Mouse (Mus musculus): ENCODE measurements at regions not wholly inside any gene's neighbourhood (a gene's known extent, or its start where the extent isn't known, plus 50 kb on each side); places are given as distances from the start of the nearest gene placed in this dataset.

DNA sequence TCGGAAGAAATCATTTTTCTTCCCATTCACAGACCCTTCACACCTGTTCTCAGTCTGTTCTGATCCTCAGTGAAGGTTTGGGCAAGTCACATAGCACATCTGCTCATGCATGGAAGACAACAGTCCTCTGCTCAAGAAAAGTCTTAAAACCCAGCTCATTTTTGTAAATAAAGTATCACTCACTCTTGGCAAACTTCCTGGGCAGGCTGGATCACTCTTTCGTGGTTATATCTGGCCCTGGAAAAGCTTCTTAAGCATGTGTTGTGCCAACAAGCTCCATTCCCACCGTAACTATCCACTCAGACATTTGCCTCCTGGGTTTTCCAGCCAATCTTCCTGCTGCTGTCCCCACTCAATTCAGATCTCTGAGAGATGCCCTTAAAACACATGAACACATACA lies 103.2 kb upstream of the Cep85l start:
- H3K9me3 ChIP-seq (ENCODE audit: low read length) = no peaks in the 10 kb centered on the region
- no peaks in the 10 kb centered on the region for H3K36me3 ChIP-seq (replicated peaks; ENCODE audit: insufficient read depth, low read length)
- ATAC-seq = no peak
- WGBS (ENCODE audit: insufficient replicate concordance) = 73% methylated on average over 3 of the region's 3 CpGs
- H3K4me3 ChIP-seq (ENCODE audit: low read depth, low read length) = no peak overlapping the region
- no peak overlapping the region for H3K9ac ChIP-seq (replicated peaks)
- H3K27me3 ChIP-seq (ENCODE audit: insufficient read depth, low read length) = no peaks in the 10 kb centered on the region
- H3K27ac ChIP-seq (ENCODE audit: low read depth) = no peak overlapping the region
- no peak for DNase-seq
- H3K4me1 ChIP-seq (ENCODE audit: insufficient read depth) = no peaks in the 10 kb centered on the region
- TF ChIP-seq EP300 (IDR thresholded peaks at IDR 0.05; ENCODE audit: low read depth) = no peak
- no peak for TF ChIP-seq CTCF (IDR thresholded peaks at IDR 0.05; ENCODE audit: low read depth)
- H3K4me2 ChIP-seq (ENCODE audit: low read depth, low read length) = no peak overlapping the region

- 57% methylated on average over 3 of the region's 3 CpGs for WGBS (ENCODE audit: insufficient replicate concordance)
- no peak overlapping the region for H3K9ac ChIP-seq (replicated peaks)
- no peak for ATAC-seq
Measured at GRCm38 (mm10) chr10:53470200-53470599, 90.5 kb upstream of the Cep85l start.

GRCm38 (mm10) chr10:53469611-53470010 lies 89.9 kb upstream of the Cep85l start:
- no peak for DNase-seq

More at GRCm38 (mm10) chr10:53470200-53470599, 90.5 kb upstream of the Cep85l start:
- no peak for DNase-seq
- Histone ChIP-seq H3K4me3 (ENCODE audit: low read depth, low read length) (no peak overlapping the region), H3K4me2 (ENCODE audit: low read depth, low read length) (no peak overlapping the region), H3K4me1 (ENCODE audit: insufficient read depth) (no peaks in the 10 kb centered on the region), H3K27ac (ENCODE audit: low read depth) (no peak overlapping the region), H3K27me3 (ENCODE audit: insufficient read depth, low read length) (no peaks in the 10 kb centered on the region), H3K9me3 (ENCODE audit: low read length) (peaks cover 9% of the 10 kb centered on the region), H3K36me3 (replicated peaks; ENCODE audit: insufficient read depth, low read length) (no peaks in the 10 kb centered on the region)
- TF ChIP-seq CTCF (IDR thresholded peaks at IDR 0.05; ENCODE audit: low read depth) = no peak
- no peak for TF ChIP-seq EP300 (IDR thresholded peaks at IDR 0.05; ENCODE audit: low read depth)

GRCm38 (mm10) chr10:53468293-53468545 lies 88.5 kb upstream of the Cep85l start:
- DNase-seq = no peak
- Histone ChIP-seq H3K9me3 (ENCODE audit: low read length) (peaks cover 5% of the 10 kb centered on the region), H3K36me3 (replicated peaks; ENCODE audit: insufficient read depth, low read length) (no peaks in the 10 kb centered on the region), H3K4me3 (ENCODE audit: low read depth, low read length) (no peak overlapping the region), H3K27ac (ENCODE audit: low read depth) (no peak overlapping the region), H3K4me1 (ENCODE audit: insufficient read depth) (no peaks in the 10 kb centered on the region), H3K27me3 (ENCODE audit: insufficient read depth, low read length) (no peaks in the 10 kb centered on the region), H3K4me2 (ENCODE audit: low read depth, low read length) (no peak overlapping the region), H3K9ac (replicated peaks) (no peak overlapping the region)
- no peak for ATAC-seq
- TF ChIP-seq EP300 (IDR thresholded peaks at IDR 0.05; ENCODE audit: low read depth) = no peak
- TF ChIP-seq CTCF (IDR thresholded peaks at IDR 0.05; ENCODE audit: low read depth) = no peak
- WGBS (ENCODE audit: insufficient replicate concordance) = 73% methylated on average over 3 of the region's 3 CpGs

More at GRCm38 (mm10) chr10:53469611-53470010, 89.9 kb upstream of the Cep85l start:
- Histone ChIP-seq H3K27ac (ENCODE audit: low read depth) (no peak overlapping the region), H3K27me3 (ENCODE audit: insufficient read depth, low read length) (no peaks in the 10 kb centered on the region), H3K4me2 (ENCODE audit: low read depth, low read length) (no peak overlapping the region), H3K9me3 (ENCODE audit: low read length) (peaks cover 9% of the 10 kb centered on the region), H3K36me3 (replicated peaks; ENCODE audit: insufficient read depth, low read length) (no peaks in the 10 kb centered on the region), H3K9ac (replicated peaks) (no peak overlapping the region), H3K4me3 (ENCODE audit: low read depth, low read length) (no peak overlapping the region), H3K4me1 (ENCODE audit: insufficient read depth) (no peaks in the 10 kb centered on the region)
- ATAC-seq = no peak
- TF ChIP-seq EP300 (IDR thresholded peaks at IDR 0.05; ENCODE audit: low read depth) = no peak
- no peak for TF ChIP-seq CTCF (IDR thresholded peaks at IDR 0.05; ENCODE audit: low read depth)
- 70% methylated on average over 1 of the region's 1 CpGs for WGBS (ENCODE audit: insufficient replicate concordance)

DNA sequence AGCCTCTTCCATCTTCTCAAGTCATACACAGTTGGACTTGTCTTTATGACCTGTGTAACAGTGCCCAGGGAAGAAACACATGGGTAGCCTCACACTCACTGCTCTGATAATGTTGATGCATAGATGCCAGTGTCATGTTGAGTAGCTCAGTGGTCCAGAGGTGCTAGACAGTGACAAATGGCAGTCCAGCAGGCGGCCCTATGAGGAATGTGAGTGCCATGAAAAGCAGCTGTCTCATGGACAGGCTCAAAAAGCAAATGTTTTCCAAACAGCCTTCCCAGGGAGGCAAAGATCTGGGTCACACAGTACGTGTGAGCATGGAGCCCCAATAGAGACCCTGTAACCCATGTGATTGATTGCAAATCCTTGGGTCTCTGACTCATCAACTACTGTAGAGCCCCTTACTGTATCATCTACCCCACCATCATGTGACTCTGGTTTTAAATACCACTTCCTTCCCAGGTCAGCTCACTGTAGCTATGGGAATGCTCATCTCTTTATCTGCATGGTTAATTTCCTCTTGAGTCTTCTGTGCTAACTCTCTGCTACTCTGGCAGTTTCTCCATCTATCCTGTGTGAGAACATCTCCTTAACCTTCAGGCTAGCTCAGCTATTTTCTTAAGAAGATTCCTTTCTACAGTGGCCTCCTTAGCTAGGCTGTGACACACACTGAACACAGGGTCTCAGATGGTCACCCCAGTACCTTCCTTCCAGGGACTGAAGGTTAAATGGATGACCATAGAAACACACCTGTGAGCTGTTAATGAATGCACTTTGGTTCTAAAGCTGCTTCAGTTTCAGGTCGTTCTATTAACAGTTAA lies 87.9 kb upstream of the Cep85l start:
- Histone ChIP-seq H3K4me2 (ENCODE audit: low read depth, low read length) (no peak overlapping the region), H3K27ac (ENCODE audit: low read depth) (no peak overlapping the region), H3K4me1 (ENCODE audit: insufficient read depth) (no peaks in the 10 kb centered on the region), H3K9ac (replicated peaks) (no peak overlapping the region), H3K4me3 (ENCODE audit: low read depth, low read length) (no peak overlapping the region), H3K36me3 (replicated peaks; ENCODE audit: insufficient read depth, low read length) (no peaks in the 10 kb centered on the region), H3K27me3 (ENCODE audit: insufficient read depth, low read length) (no peaks in the 10 kb centered on the region), H3K9me3 (ENCODE audit: low read length) (peaks cover 5% of the 10 kb centered on the region)
- TF ChIP-seq EP300 (IDR thresholded peaks at IDR 0.05; ENCODE audit: low read depth) (no peak), CTCF (IDR thresholded peaks at IDR 0.05; ENCODE audit: low read depth) (no peak)
- ATAC-seq (no peak), DNase-seq (no peak)
- WGBS (ENCODE audit: insufficient replicate concordance) = 63% methylated on average over 3 of the region's 3 CpGs

GRCm38 (mm10) chr10:53466851-53467250 lies 87.1 kb upstream of the Cep85l start:
- DNase-seq = no peak
- TF ChIP-seq EP300 (IDR thresholded peaks at IDR 0.05; ENCODE audit: low read depth) = no peak
- no peak for TF ChIP-seq CTCF (IDR thresholded peaks at IDR 0.05; ENCODE audit: low read depth)
- Histone ChIP-seq H3K4me1 (ENCODE audit: insufficient read depth) (no peaks in the 10 kb centered on the region), H3K9me3 (ENCODE audit: low read length) (peaks cover 2% of the 10 kb centered on the region), H3K4me3 (ENCODE audit: low read depth, low read length) (no peak overlapping the region), H3K36me3 (replicated peaks; ENCODE audit: insufficient read depth, low read length) (no peaks in the 10 kb centered on the region), H3K9ac (replicated peaks) (no peak overlapping the region), H3K4me2 (ENCODE audit: low read depth, low read length) (no peak overlapping the region), H3K27ac (ENCODE audit: low read depth) (no peak overlapping the region), H3K27me3 (ENCODE audit: insufficient read depth, low read length) (no peaks in the 10 kb centered on the region)
- 38% methylated on average over 1 of the region's 1 CpGs for WGBS (ENCODE audit: insufficient replicate concordance)
- no peak for ATAC-seq
